Mouse (Mus musculus) brain, embryonic 14.5 days (tissue): ENCODE results near the gene Armc8.

Source experiments
- CTCF ChIP-seq: fragments of 200-500 bp; IDR thresholded peaks from 2 replicates; pipeline ENCODE4 v1.5.1; 2012; ENCODE audit warnings: inconsistent platforms, mild to moderate bottlenecking, moderate library complexity, borderline replicate concordance; ENCODE audit not compliant: insufficient read depth, insufficient read length; ENCODE audit errors: extremely low read depth
- POLR2A ChIP-seq: fragments of 200-500 bp; IDR thresholded peaks from 2 replicates; pipeline ENCODE4 v1.6.1; 2012; ENCODE audit warnings: mild to moderate bottlenecking, inconsistent platforms, borderline replicate concordance; ENCODE audit not compliant: poor library complexity, insufficient read depth, insufficient read length, severe bottlenecking; ENCODE audit errors: extremely low read depth

DNA sequence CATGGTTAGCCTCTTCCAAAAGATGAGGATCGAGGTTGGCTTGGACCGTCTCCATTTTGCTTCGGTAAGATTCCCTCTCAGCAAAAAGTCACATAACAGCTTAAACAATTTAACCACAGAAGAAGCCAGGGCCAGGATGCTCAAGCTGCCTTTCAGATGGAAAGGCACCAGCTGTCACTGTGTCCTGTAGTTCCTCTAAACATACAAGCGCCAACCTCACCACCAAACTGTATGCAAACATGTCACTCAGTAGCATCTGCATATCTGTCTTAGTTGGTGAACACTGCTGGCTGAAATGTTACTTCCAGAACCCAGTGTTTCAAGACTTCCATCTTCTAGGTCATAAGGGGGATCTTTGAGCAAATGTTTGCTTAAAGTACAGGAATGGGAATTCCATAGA, 109.0 kb downstream of the Armc8 start:
- no peak for TF ChIP-seq POLR2A
- no peak for TF ChIP-seq CTCF
